Comparison of ENCODE assay signal across 1 mouse cellular context in genomic region chr19:46303251-46304215, GRCm38 (mm10).
TF ChIP-seq lines count a peak whose summit lies in the region.

No protein-coding gene starts in this region.

TF ChIP-seq in CH12.LX, 34 proteins besides CTCF, POLR2A, EP300 and RAD21:
- no peak for TF ChIP-seq JUND (conservative IDR thresholded peaks at IDR 0.05; ENCODE audit: low read depth, low read length)
- TF ChIP-seq E2F4 (IDR thresholded peaks at IDR 0.05; ENCODE audit: insufficient replicate concordance, low read depth, low read length) = no peak
- no peak; the same call in 1 of the 2 replicates for TF ChIP-seq MXI1 (IDR thresholded peaks at IDR 0.05; ENCODE audit: low read depth, low read length)
- TF ChIP-seq ELF1 (IDR thresholded peaks at IDR 0.05; ENCODE audit: low read depth, low read length) = no peak
- no peak for TF ChIP-seq PAX5 (IDR thresholded peaks at IDR 0.05; ENCODE audit: low read length)
- TF ChIP-seq NELFE (IDR thresholded peaks at IDR 0.05; ENCODE audit: low read depth, low read length) = no peak
- TF ChIP-seq ZMIZ1 (IDR thresholded peaks at IDR 0.05; ENCODE audit: low read depth, low read length) = no peak
- TF ChIP-seq NRF1 (IDR thresholded peaks at IDR 0.05; ENCODE audit: low read depth, low read length) = no peak
- TF ChIP-seq KAT2A (IDR thresholded peaks at IDR 0.05; ENCODE audit: insufficient replicate concordance, low read length) = no peak
- TF ChIP-seq ETS1 (conservative IDR thresholded peaks at IDR 0.05; ENCODE audit: low read depth, low read length) = no peak
